Mouse (Mus musculus): ENCODE measurements around the gene Cd300lg. TPM values are rescaled to one million over a fixed set of nuclear protein-coding genes. Genes with fewer than 3 reads are reported as not detected.

The Cd300lg gene
- total RNA-seq, 2 experiments from 2014 or later, result 16.1 to 19.0 TPM

DNA sequence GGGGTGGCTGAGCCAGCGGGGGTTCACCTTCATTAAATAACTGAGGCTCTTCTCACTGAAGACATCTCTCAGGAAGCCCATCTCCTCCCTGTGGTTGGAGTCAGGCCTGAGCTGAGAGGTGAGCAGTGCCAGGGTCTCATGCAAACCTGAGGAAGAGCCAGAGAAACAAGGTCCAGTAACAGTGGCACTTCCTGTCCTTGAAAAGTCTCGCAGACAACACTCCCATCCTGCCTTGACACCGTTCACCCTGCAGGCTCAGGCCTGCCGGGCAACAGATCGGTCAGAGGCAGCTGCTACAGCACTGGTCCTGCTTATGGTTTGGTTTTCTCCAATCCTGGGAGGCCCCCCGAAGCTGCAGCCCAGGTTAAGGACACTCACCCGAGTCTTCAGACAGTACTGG, 16.0 kb upstream of the Cd300lg start:
- DNase-seq (ENCODE audit: low spot score), result no peak

GRCm38 (mm10) chr11:102025991-102026660, 15.2 kb upstream of the Cd300lg start:
- DNase-seq (ENCODE audit: low spot score), result no peak

DNA sequence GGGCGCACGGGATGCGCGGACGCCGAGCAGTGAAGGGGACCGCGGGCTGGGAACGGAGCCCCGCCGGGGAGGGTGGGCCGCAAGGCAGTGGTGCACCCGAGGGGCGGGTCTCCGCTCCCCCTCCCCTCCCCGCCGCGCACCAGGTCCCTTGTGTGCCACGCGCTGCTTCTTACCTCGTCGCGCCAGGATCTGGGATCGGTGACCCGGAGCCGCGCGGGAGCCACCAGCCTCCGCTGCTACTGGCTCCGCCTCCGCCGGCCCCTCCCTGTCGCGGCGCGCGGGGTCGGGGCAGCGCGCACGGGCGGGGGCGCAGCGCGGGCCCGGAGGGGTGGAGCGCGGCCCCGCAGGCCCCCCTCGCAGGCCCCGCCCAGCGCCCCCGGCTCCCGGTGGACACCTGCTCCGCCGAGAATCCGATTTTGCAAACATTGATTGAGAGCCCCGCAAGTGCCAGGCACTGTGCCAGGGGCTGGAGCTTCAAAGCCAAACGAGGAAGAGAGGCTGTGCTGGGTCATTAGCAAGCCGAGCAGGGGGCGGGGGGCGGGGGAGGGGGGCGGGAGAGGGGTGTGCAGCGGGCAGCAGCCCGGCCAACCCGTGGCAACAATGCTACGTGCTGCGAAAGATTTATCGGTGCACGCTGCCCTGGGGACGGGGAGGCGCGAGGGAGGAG, 14.5 kb upstream of the Cd300lg start:
- DNase-seq (ENCODE audit: low spot score), result peak; percentile 70

DNA sequence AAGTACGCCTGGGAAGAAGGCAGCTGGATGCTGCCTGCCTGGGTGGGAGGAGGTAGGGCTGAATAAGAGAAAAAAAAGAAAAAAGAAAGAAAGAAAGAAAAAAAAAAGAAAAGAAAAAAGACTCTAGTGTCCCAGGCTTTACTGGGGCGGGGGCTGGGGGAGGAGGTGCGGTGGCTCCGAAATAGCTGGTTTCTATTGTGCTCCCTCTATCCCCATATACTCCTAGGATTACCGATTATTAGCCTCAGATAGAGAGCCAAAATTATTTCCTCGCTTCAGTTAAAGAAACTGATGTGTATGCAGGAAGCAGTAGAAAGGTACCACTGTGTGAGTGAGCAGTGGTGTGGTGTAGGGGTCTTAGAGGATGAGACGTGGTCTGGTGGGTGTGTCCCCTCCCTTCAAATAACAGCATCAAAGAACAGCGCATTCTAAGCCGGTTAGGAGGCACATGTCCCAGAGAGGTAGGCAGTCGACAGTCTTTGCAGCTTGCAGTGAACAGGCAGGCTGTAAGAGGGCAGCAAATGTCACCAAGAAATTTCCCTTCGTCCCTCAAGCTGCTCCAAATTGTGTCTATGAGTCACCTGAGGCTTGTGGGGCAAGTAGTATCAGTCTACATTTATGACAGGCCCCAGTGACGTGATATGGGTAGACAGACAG, 13.8 kb upstream of the Cd300lg start:
- no peak for DNase-seq (ENCODE audit: low spot score)

DNA sequence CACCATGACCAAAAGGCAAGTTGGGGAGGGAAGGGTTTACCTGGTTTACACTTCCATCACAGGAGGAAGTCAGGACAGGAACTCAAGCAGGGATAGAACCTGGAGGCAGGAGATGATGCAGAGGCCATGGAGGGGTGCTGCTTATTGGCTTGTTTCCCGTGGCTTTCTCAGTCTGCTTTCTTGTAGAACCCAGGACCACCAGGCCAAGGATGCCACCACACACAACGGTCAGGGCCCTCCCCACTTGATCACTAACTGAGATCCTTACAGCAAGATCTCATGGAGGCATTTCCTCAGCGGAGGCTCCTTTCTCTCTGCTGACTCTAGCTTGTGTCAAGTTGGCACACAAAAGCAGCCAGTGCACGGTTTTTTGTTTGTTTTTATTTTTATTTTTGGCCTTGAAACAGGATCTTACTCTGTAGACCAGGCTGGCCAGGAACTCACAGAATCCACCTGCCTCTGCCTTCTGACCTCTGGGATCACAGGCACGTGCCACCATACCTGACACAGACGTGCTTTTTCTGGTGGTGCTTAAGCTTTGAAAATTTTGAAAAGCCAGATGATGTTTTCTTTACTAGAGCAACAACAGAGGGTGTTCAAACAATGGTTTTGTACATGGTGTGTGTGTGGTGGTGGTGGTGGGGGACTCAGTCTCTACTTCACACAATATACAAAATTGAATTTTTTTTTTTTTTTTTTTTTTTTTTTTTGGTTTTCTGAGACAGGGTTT, 13.1 kb upstream of the Cd300lg start, which contains the start of gene Mpp3:
Gene Mpp3, minus strand, starts transcription at position 375 of the 730 bp plus-strand sequence.
- DNase-seq (ENCODE audit: low spot score), result no peak

DNA sequence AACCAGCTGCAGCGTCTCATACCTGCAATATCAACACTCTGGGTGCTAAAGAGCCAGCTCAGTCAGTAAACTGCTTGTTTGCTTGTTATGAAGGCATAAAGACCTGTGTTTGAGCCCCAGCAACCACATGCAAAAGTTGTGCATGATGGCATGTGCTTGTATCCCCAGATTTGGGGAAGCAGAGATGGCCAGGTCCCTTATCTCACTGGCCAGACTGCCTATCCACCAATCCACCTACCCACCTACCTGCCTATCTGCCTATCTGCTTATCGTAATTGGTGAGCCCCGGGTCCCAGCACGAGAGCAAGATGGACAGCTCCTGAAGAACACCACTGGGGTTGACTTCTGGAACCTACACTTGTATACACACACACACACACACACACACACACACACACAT, 12.0 kb upstream of the Cd300lg start:
- no peak for DNase-seq (ENCODE audit: low spot score)

DNA sequence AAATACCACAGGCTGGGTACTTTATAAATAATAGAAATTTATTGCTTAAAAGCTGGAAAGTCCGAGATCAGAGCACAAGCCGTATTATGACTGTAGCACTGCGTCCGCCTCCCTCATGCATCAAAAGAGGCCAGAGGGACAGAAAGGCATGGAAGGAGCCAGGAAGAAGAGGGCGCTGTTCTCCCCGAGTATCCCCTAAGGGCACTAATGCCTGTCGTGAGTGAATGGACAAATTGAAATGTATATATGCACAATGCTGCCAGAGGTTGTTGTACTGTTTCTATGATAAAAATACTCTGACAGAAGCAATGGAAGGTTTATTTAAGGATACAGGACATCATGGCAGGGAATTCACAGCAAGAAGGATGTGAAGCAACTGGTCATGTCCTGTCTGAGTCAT, 11.3 kb upstream of the Cd300lg start:
- DNase-seq (ENCODE audit: low spot score), result no peak

GRCm38 (mm10) chr11:102031149-102031548, 10.2 kb upstream of the Cd300lg start:
- DNase-seq (ENCODE audit: low spot score), result no peak

- no peak for DNase-seq (ENCODE audit: low spot score)
These were observed 8.2 kb upstream of the Cd300lg start for GRCm38 (mm10) chr11:102033055-102033591.

- DNase-seq (ENCODE audit: low spot score), result no peak
These were observed 6.4 kb upstream of the Cd300lg start for GRCm38 (mm10) chr11:102034887-102035286.

- DNase-seq (ENCODE audit: low spot score), result no peak
These were observed 5.8 kb upstream of the Cd300lg start for GRCm38 (mm10) chr11:102035456-102035960.

DNA sequence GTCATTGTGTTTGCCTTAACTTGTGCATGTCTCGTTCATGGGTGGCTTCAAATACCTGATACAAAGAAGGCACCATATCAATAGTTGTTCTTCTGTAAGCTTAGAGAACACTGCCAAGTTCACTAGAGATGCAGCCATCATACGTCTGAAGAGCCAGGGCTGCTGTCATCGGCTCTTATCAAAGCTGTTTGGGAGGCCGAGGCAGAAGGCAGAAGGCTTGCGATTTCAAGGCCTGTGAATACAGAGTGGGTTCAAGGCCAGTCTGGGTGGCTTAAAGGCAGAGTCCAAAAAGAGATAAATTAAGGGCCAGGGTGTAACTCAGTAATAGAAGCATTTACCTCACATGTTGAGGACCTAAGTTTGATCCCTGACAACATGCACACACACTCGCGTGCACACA, 5.0 kb upstream of the Cd300lg start:
- no peak for DNase-seq (ENCODE audit: low spot score)

GRCm38 (mm10) chr11:102037789-102038188, 3.5 kb upstream of the Cd300lg start:
- DNase-seq (ENCODE audit: low spot score), result no peak

DNA sequence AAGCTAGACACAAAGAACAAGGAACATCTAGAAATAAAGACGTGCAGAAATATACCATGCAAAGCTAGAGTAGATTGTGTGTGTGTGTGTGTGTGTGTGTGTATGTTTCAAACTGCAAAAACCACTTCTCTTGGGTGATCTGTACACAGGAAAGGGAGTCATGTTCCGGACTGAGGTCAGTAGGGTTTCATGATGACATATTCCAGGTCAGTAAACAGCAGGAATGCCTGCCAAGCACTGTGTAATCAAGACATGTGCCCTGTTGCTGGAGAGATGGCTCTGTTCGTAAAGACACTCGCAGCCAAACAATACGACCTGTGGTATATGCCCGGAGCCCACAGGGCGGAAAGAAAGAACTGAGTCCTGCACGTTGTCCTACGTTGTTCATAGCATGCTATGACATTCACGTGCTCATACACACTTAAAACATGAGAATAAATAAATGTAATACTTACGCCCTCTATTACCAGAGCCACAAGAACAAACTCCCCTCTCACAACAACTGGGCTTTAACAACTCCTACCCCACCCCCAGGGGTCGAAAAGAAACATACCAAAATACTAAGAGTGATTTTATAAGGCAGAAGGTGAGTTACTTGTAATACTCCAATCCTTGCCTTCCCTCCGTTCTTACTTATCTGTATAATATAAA, 1.7 kb upstream of the Cd300lg start:
- DNase-seq (ENCODE audit: low spot score), result peak; percentile 36

DNA sequence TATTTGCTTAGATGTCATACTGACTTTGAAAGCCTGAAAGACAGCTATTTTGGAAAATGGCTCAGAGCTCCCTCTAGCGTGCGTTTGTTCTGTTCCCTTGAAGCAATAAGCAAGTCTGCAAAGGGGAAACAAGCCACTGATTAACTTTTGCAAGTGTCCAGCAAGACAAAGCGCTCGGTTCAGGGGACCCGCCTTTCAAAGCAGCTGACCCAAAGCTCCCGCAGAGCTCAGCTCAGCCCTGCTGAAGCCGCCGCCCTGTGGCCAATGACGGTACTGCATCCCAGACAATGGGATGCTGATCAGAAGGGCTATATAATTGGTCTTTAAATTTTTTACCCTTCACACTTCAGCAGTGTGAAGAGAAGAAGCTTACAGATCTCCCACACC, 1.2 kb upstream of the Cd300lg start:
- peak; percentile 88 for DNase-seq (ENCODE audit: low spot score)

GRCm38 (mm10) chr11:102040646-102041045, 663 bp upstream of the Cd300lg start:
- DNase-seq (ENCODE audit: low spot score), result no peak

DNA sequence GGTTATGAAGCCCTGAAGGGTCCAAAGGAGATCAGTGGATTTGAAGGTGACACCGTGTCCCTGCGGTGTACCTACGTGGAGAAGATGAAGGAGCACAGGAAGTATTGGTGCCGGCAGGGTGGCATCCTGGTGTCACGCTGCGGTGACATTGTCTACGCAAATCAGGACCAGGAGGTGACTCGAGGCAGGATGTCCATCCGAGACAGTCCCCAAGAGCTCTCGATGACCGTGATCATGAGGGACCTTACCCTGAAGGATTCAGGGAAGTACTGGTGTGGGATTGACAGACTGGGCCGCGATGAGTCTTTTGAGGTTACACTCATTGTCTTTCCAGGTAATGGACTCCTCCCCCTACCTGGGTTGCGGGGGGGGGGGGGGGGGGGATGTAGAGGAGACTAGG, 1.7 kb downstream of the Cd300lg start:
- no peak for DNase-seq (ENCODE audit: low spot score)

DNA sequence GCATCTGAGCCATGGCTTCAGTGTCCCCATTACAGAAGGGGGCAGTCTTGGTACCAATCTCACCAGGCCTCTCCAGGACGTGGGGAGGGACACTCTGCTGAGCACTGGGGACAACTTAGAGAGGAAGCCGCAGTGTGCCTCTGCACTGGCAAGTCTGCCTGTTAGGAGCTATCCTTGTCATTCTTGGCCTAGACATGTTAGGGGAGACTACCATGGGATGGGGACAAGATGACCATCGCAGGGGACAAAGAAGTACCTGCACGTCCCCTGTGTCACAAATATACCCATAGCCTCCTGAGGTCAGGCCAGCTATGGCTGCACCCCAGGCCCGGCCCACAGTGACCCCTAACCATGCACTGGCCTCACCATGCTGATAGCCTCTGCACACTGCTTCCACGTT, 2.1 kb downstream of the Cd300lg start:
- DNase-seq (ENCODE audit: low spot score), result no peak

- no peak for DNase-seq (ENCODE audit: low spot score)
These were observed 3.4 kb downstream of the Cd300lg start for GRCm38 (mm10) chr11:102044691-102045212.

DNA sequence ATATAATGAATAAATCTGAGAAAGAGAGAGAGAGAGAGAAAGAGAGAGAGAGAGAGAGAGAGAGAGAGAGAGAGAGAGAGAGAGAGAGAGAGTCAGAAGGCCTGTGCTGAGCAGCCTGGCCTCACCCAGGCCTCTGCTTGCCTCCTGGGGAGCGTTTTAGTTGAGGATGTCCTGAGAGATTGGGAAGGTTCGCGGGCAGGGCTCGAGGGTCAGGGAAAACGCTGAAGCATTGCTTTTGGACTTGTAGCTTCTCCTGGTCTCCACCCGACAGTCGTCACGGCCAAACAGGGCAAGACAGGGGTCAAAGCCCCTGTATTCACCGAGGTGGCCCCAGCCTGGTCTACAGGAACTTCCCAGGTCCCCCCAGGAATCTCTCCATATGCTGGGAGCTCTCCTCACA, 5.3 kb downstream of the Cd300lg start:
- no peak for DNase-seq (ENCODE audit: low spot score)
